Mouse (Mus musculus) neural tube, embryonic 14.5 days (tissue): Measurements from ENCODE around the gene Trim30d. TPM values are rescaled to one million over a fixed set of nuclear protein-coding genes. Genes with fewer than 3 reads are reported as not detected.
"Not testable (repeated sequence)": the region's sequence is repeated elsewhere in the genome, so short reads cannot be mapped to it uniquely, and the experiment has no call there.

Experiments
- ATAC-seq: fragments of 200-750 bp; cut with Nextera tagmentation; 2 replicates; pipeline ENCODE4 v1.8.0; 2017; ENCODE audit warnings: low read depth, mild to moderate bottlenecking, moderate TSS enrichment, moderate library complexity
- H3K27ac ChIP-seq: fragments of 300-500 bp; sonication (generic); 2 replicates; pipeline ENCODE4 v1.5.1; 2014; ENCODE audit warnings: low read depth, mild to moderate bottlenecking, control low read depth, low read length, moderate library complexity, mixed read lengths
- H3K27me3 ChIP-seq: fragments of 300-500 bp; sonication (generic); 2 replicates; pipeline ENCODE4 v1.6.1; 2014; ENCODE audit warnings: low read length; ENCODE audit not compliant: control insufficient read depth, insufficient read depth
- H3K36me3 ChIP-seq: fragments of 300-500 bp; sonication (generic); 2 replicates; pipeline ENCODE4 v1.6.1; 2014; ENCODE audit warnings: low read length, mixed read lengths; ENCODE audit not compliant: control insufficient read depth, insufficient read depth
- H3K4me1 ChIP-seq: fragments of 300-500 bp; sonication (generic); 2 replicates; pipeline ENCODE4 v1.6.1; 2014; ENCODE audit warnings: low read length; ENCODE audit not compliant: control insufficient read depth, insufficient read depth
- H3K4me2 ChIP-seq: fragments of 300-500 bp; sonication (generic); 2 replicates; pipeline ENCODE4 v1.6.1; 2014; ENCODE audit warnings: mild to moderate bottlenecking, low read depth, low read length, control low read depth
- H3K4me3 ChIP-seq: fragments of 300-500 bp; sonication (generic); 2 replicates; pipeline ENCODE4 v1.5.1; 2014; ENCODE audit warnings: low read depth, low read length, control low read depth, mixed read lengths
- H3K9ac ChIP-seq: fragments of 300-500 bp; sonication (generic); replicated peaks from 2 replicates; pipeline ENCODE4 v1.6.1; 2014; ENCODE audit warnings: low read depth, mild to moderate bottlenecking, control low read depth, low read length, mixed read lengths
- H3K9me3 ChIP-seq: fragments of 300-500 bp; sonication (generic); 2 replicates; pipeline ENCODE4 v1.6.1; 2016; ENCODE audit warnings: low read length; ENCODE audit not compliant: control insufficient read depth
- WGBS: fragments of 180-500 bp; shearing (Covaris S2); extraction: QIAGEN DNeasy Blood & Tissue Kit; methylation state at CpG from one replicate; pipeline ENCODE4 v1.1.7; 2014; 5-methylcytosine and 5-hydroxymethylcytosine counted together
- polyA plus RNA-seq: library from polyadenylated mRNA; unstranded; fragments of >200 nt; fragmentation: Nextera tagmentation; extraction: Ambion mirVana; gene quantifications from 2 replicates; pipeline ENCODE4 v1.2.1, GENCODE M21; 2014

Trim30d gene
- 0.21 and 0.24 TPM in 2 replicates for polyA plus RNA-seq

DNA sequence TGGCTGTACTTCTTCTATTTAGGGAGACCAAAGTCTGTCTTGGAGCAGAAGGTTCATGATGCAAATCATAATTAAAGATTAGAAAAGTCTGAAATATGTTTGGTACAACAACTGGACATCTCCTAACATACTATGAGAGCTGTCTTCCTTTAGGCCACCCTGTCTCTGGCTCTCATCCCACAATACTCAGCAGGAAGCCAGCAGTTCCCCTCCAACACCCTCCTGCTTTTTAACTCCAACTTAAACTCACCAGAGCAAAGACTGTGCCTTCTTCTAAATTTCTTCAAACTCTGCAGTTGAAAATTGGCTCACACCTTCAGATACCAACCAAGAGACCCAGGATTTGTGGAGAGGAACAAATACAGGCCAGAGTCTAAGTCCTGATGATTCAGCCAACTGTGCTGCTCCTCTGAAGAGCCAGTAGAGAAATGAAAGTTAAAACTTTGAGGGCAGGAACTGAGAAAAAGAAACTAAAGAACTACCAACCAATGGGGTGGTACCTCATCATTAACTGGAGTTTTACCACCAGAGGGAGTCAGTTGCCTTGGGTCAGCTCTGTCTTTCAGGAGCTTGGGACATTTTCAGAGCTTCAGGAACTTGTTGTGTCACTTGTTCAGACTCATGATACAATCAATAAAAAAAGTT, at the start of gene Trim30d:
Gene Trim30d, minus strand, starts transcription at position 429 of the 645 bp plus-strand sequence.
- H3K4me2 ChIP-seq, H3K4me3 ChIP-seq, H3K4me1 ChIP-seq, H3K9me3 ChIP-seq, H3K36me3 ChIP-seq, H3K27me3 ChIP-seq, H3K27ac ChIP-seq, ATAC-seq, H3K9ac ChIP-seq: not testable (repeated sequence)

DNA sequence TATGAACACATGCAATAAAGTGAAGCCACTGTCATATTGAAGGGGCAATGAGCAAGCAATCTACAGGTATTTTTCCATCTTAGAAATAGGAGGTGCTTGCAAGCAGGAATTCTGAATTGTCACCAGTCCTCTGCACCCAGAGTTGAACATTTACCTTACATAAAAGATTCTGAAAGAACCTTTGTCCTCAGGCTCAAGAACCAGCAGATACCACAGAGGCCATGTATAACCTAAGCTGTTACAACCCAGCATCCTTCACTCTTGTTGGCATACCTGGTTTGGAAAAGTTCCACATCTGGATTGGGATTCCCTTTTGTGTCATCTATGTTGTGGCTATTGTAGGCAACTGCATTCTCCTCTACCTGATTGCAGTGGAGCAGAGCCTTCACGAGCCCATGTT, 45.1 kb upstream of the Trim30d start:
- no peaks in the 10 kb centered on the region for H3K4me1 ChIP-seq
- no peak overlapping the region for H3K27ac ChIP-seq
- no peaks in the 10 kb centered on the region for H3K27me3 ChIP-seq
- no peaks in the 10 kb centered on the region for H3K36me3 ChIP-seq
- H3K9ac ChIP-seq = no peak overlapping the region
- no peak for ATAC-seq
- WGBS = 82% methylated on average over 1 of the region's 1 CpGs
- H3K4me2 ChIP-seq = no peak overlapping the region
- no peaks in the 10 kb centered on the region for H3K9me3 ChIP-seq
- H3K4me3 ChIP-seq = no peak overlapping the region

DNA sequence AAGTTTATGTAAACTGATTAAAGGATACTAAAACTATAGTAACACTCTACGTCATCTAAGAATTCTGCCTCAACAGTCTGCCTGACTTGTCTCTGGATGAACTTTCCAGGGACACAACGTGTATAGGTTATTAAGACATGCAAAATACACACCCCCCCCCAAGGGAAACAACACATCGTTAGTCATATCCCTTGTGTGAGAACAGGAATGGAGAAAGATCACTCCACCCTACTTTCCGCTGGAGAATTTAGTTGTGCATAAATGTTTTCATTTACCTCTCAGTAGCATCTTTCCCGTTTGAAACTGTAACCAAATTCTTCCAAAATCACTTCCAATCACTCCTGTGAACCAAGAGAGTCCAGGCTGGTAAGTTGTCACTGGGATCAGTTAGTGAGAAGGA, 42.2 kb upstream of the Trim30d start, which contains the start of gene Olfr651:
Gene Olfr651, plus strand, starts transcription at position 301 of the 400 bp plus-strand sequence.
- Histone ChIP-seq H3K36me3 (no peaks in the 10 kb centered on the region), H3K9me3 (no peaks in the 10 kb centered on the region), H3K4me2 (no peak within 1 kb of the TSS), H3K4me1 (no peaks in the 10 kb centered on the region), H3K27me3 (no peaks in the 10 kb centered on the region), H3K4me3 (no peak within 1 kb of the TSS), H3K27ac (no peak within 1 kb of the TSS), H3K9ac (no peak within 1 kb of the TSS)
- ATAC-seq = no peak
- whole genome bisulfite sequencing = 86% methylated on average over 5 of the region's 5 CpGs

DNA sequence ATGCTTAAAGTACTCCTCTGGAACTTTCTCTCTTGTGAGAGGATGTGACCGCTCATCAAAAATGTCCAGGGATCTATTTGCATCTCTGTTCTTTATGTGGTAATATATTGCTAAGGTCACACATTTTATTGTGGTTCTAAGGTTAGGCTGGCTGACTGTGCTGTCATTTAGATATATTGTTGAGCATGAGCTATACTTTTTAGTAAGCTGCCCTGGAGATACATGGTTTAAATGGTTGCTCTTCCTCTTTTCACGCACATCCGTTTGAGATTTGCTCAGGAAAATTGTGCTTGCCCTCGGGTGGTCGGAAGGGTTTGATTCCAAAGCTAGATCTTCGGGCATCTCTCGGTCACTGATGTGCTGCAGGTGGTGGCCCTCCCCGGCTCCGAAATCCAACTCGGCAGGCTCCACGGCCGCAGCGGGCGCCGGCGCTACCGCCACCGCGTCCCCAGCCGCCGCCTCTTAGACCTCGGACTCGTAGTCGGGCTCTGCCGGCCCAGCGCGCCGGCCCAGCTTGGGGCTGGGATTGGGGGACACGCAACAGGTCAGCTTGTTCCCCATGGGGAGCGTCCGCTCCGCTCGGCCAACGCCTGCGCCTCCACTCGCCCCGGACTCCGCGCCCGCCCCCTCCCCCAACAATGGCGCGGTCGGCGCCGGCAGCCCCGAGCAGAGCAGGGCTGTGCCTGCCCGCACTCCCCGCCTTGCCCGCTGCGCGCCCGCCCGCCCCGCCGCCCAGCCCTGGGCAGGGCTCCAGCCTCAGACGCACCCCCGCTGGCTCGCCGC, 5.9 kb downstream of the Trim30d start:
- Histone ChIP-seq H3K9ac (peak overlapping the region; percentile 34), H3K27ac (no peak overlapping the region), H3K4me1 (no peaks in the 10 kb centered on the region), H3K36me3 (no peaks in the 10 kb centered on the region), H3K4me2 (peak overlapping the region; percentile 48), H3K27me3 (no peaks in the 10 kb centered on the region), H3K4me3 (peak overlapping the region; percentile 42), H3K9me3 (no peaks in the 10 kb centered on the region)
- WGBS = 3% methylated on average over 50 of the region's 59 CpGs
- ATAC-seq = peak; percentile 95

DNA sequence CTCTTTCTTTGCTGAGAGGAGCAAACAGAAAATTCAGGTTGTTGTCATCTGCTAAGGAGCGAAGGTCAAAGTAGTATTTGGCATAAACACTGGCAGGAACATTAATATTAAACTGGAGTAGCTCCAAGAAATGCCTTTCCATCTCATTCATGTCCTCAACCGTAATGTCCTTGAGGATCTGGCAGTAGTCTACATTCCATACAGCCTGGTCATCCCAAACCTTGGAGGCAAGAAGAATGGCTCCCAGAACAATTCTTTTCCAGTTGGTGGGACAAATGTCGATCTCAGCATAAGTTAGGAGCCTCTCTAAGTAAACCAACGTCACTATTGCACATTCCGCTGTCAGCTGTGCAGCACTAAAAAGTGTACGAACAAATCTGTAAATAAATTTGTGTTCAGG, 6.5 kb downstream of the Trim30d start:
- not testable (repeated sequence) for H3K4me1 ChIP-seq, H3K27ac ChIP-seq, H3K36me3 ChIP-seq, ATAC-seq, H3K4me2 ChIP-seq, H3K4me3 ChIP-seq, H3K9ac ChIP-seq, H3K9me3 ChIP-seq, H3K27me3 ChIP-seq
- WGBS = 68% methylated on average over 6 of the region's 6 CpGs

DNA sequence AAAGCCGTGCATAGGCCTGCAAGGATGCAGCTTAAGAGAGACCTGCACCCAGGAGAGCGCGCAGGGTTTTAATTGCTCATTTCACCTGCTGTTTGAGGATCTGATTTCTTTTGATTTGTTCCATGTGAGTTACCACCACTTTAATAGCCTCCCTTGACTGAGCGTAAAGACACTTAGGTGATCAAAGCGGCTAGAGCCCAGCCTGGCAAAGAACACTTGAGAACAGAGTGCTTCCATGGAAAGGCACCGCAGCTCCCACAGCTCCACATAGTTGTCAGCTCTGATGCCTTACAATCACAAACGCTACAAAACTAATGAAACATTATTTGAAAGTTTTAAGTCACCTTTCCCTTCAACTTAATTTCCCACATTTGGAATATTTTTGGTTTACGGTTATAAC, 8.2 kb downstream of the Trim30d start:
- ATAC-seq = peak; percentile 65; the same call in 1 of the 2 replicates
- not testable (repeated sequence) for H3K9me3 ChIP-seq, H3K4me3 ChIP-seq, H3K4me2 ChIP-seq, H3K27ac ChIP-seq, H3K27me3 ChIP-seq, H3K9ac ChIP-seq, H3K36me3 ChIP-seq, H3K4me1 ChIP-seq
- WGBS = 47% methylated on average over 6 of the region's 8 CpGs

DNA sequence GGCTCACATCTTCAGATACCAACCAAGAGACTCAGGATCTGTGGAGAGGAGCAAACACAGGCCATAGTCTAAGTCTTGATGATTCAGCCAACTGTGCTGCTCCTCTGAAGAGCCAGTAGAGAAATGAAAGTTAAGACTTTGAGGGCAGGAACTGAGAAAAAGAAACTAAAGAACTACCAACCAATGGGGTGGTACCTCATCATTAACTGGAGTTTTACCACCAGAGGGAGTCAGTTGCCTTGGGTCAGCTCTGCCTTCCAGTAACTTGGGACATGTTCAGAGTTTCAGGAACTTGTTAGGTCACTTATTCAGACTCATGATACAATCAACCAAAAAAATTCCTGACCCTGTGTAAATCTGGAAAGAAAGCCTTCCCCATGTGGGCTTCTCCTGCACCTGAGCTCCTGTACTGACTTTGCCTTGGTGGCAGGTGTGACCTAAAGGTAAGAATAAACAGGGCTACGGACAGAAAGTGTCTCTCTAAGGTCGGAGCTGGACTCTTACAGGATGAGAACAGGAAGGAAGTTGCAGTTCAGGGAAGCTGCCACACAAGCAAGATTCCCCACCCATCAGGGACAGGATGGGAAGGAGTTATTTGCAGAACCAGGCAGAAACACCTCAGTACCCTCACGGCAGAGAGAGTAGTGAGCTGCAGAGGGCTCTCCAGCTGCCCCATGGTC, 42.4 kb downstream of the Trim30d start, which contains the start of gene Trim30a:
Gene Trim30a, minus strand, starts transcription at position 129 of the 680 bp plus-strand sequence.
- Histone ChIP-seq H3K9me3 (no peaks in the 10 kb centered on the region), H3K4me3 (no peak within 1 kb of the TSS), H3K36me3 (no peaks in the 10 kb centered on the region), H3K27me3 (no peaks in the 10 kb centered on the region), H3K4me1 (no peaks in the 10 kb centered on the region), H3K4me2 (no peak within 1 kb of the TSS), H3K27ac (no peak within 1 kb of the TSS), H3K9ac (no peak within 1 kb of the TSS)
- ATAC-seq = no peak
- 75% methylated on average over 3 of the region's 3 CpGs for WGBS

DNA sequence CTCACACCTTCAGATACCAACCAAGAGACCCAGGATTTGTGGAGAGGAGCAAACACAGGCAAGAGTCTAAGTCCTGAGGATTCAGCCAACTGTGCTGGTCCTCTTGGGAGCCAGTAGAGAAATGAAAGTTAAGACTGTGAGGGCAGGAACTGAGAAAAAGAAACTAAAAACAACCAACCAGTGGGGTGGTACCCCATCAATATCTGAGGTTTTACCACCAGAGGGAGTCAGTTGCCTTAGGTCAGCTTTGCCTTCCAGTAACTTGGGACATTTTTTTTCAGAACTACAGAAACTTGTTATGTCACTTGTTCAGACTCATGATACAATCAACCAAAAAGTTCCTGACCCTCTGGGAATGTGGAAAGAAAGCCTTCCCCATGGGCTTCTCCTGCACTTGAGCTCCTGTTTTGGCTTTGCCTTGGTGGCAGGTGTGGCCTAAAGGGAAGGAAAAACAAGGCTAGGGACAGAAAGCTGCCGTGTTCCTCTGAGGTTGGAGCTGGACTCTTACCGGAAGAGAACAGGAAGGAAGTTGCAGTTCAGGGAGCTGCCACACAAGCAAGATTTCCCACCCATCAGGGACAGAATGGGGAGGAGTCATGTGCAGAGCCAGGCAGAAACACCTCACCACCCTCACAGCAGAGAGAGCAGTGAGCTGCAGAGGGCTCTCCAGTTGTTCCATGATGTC, 61.5 kb downstream of the Trim30d start:
- Histone ChIP-seq H3K27ac (no peak overlapping the region), H3K9ac (no peak overlapping the region)

More for the DNA sequence above, 61.5 kb downstream of the Trim30d start:
- 68% methylated on average over 2 of the region's 2 CpGs for WGBS
- no peaks in the 10 kb centered on the region for H3K27me3 ChIP-seq
- no peaks in the 10 kb centered on the region for H3K4me1 ChIP-seq
- no peaks in the 10 kb centered on the region for H3K36me3 ChIP-seq
- H3K4me3 ChIP-seq = no peak overlapping the region
- ATAC-seq = no peak
- no peak overlapping the region for H3K4me2 ChIP-seq
- no peaks in the 10 kb centered on the region for H3K9me3 ChIP-seq
